Mouse (Mus musculus): ENCODE data around the gene Gabpb2.
"Not testable (repeated sequence)": the region's sequence is repeated elsewhere in the genome, so short reads cannot be mapped to it uniquely, and the experiment has no call there.

Gene Gabpb2

DNA sequence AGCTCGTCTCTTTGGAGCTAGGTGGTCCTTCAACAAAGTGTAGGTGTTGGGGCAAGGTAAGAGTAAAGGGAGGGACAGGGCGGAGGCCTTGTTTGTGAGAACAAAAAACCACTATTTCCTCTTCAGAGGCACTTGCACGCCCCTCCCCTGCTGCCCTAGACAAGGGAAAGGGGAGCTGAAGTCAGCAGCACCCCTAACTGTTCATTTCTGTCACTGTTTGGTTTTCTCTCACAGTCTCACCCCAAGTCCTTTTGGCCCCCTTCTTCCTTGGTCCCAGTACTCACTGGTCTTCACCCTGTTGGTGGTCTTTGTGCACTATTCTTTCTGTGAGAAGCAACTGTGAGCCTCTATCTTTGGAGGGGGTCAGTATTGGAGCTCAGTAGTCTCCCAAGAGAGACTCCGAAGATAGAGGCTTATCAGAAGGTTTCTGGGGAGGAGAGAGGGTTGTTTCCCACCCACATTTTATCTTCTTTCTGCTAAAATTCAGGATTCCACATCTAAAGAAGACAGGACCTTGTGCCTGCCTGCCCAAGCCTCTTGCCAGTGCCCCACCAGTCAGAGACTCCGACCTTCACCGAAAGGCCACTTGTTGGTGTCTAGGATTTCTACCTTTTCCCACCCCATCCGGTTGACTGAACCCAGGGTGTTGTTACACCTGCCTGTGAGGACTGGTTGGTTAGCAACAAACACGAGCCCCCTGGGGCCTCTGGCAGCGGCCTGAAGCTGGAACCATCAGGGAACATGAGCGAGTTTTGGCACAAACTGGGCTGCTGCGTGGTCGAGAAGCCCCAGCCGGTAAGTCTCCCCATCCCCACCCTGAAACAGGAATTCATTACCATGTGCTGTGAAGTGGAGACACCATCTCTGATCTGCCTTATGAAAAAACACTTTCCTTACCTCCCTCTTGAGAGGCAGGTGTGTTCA lies 13.8 kb upstream of the Gabpb2 start, which contains the start of gene Mllt11:
Gene Mllt11, minus strand, starts transcription at position 874 of the 924 bp plus-strand sequence.
- DNase-seq (ENCODE audit: low read depth in 1 of 2, low spot score in 2 of 2) = no peak

DNA sequence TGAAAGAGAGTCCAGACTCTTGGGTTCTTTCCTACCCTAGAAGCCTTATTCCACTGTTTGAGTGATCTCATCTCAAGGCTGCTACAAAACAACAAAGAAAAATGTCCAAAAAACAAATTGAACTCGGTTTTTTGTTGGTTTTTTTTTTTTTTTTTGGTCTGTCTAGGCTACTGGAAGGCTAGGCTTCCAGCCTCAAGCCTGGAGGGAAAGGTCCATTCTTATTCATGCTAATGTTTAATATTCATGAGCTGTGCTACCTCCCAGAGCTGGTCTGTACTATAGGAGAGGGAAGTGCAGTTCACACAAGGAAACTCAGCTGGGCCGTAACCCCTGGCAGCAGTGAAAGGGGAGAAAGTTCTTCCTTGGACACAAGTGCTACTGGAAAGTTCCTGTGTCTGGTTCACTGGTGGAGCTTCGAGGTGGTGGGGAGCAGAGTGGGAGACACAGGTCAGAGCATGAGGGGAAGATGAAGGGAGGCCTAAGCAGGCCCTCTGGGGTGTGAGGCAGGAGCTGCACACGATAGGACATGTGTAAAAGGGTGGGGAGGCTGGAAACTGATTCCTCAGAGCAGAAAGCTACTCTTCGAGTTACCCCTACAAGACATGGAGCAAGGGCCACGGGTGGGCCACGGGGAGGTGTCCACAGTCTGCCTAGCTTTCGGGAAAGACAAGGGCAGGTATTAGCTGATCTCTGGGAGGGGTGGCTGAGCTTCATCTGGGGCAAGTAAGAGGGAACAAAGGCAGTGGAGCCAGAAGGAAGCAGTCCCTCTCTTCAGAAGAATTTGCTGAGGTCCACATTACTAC lies 13.0 kb upstream of the Gabpb2 start:
- no peak for DNase-seq (ENCODE audit: low read depth in 1 of 2, low spot score in 2 of 2)

DNA sequence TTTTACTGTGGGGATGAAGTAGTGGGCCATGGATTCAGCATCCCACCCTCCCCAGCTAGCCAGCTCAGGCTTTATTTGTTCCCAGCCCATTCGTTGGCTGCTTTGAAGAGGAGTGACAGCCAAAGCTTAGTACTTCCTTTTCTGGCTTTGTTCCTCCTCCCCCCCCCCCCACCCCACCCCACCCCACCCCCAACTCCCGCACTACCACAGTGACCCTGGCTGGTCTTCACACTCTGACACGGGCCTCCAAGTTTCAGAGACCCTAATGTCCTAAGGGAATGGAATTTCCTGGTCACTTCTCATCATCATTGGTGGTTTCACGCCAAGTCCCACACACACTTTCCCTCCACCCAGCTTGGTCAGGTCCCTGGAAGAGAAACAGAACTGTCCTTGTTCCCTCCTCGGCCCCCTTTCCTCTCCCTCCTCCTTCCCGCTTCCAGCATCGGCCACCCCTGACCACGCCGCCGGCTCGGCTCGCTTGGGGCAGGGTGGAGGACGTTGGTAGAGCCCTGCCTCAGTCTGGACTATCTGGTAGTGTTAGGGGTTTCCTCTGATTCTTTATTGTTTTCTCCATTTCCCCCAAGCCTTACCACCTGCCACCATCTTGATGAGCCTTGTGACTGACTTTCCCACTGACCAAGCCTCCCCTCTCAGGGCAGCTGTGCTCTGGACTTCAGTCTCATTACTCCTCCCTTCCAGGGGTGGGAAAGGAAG lies 12.2 kb upstream of the Gabpb2 start:
- DNase-seq (ENCODE audit: low read depth in 1 of 2, low spot score in 2 of 2) = peak in 1 of 2 experiments; percentile 45

DNA sequence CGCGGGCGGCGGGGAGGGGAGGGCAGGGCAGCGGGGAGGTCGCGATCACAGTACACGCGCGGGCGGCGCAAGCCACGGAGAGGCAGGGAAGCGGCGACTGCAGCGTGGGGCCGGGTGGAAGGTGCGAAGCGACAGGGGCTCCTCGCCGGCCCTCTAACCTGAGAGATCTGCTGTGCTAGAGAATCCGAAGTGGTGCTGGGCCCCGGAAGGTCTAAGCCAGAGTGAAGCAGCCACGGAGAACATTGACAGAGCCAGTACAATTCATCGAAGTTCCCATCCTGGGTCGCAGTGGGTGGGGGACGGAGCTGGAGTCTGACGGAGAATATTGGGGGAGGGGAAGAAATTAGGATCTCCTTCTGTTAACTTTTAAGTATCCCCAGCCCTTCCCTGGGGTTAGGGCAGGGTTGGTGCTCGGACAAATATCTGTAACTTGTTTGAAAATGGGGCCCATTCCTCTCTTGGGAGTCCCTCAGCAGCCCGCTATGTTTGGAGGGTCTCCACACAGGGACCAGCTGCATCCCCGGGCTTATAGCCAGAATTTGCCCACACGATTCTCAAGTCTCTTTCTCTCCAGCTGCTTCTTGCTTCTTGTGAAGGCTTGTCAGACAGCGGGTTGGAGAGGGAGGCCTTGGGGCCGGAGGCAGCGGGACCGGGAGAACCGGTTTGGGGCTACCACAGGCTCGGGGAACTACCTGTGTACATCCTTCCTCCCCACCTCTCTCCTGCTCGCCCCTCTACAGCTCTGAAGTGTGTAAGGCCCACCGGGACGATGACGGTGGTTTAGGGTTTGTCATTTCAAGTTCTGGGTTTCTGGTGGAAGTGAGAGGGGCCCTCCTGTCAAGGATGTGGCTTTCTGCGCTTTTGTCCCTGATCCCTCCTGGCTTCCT lies 11.4 kb upstream of the Gabpb2 start:
- DNase-seq (ENCODE audit: low read depth in 1 of 2, low spot score in 2 of 2) = peak in 1 of 2 experiments; percentile 18

DNA sequence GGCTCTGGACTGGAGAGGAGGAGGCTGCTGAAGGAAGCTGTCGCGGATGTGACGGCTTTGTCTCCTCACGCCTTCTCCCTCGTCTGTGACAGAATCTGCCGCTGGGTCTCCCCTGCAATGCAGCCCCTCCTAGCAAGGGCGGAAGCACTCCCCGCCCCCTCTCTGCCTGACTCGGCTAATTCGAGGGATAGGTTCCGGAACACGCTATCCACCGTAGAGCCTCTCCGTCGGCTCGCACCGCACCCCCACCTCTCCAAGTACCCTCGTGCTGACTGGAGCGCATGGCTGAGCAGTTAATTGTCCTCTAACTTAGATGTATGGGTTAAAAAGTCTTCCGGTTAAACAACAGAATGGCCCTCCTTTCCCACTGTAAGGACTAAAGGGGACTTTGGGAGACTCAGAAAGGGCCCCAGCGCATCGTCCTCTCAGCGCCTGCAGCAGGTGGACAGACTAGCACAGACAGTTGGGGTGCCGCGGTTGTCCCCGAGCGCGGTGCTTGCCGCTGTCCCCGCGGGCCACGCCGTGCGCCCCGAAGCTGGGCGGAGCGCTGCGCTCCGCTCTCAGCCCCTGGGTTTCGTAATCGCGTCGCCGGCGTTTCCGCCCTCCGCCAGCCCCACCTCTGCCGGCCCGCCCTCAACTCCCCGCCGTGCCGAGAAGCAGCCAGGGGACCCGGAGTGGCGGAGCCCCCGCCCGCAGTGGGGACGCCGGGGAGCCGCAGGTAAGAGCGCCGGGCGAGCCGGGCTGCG lies 10.6 kb upstream of the Gabpb2 start, which contains the start of gene Cdc42se1:
Gene Cdc42se1, plus strand, starts transcription at position 585 of the 746 bp plus-strand sequence.
- peak in 1 of 2 experiments; percentile 67 for DNase-seq (ENCODE audit: low read depth in 1 of 2, low spot score in 2 of 2)

DNA sequence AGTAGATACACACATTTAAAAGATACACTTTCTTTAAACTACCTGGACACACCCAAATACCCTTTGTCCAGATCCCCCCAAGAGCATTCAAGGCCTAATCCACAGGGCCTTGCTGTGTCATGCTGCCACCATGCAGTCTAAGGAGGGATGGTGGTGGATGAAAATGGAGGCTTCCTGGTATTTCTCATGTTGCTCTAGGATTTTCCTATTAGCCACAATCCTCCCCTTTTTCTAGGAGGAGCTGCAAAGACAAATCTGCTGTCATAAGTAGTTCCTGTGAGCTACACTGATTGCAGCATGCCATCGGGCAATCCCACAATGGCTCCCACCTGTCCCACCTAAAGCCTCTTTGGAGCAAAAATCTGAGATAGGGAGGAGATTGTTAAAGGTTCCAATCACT lies 9.5 kb upstream of the Gabpb2 start:
- DNase-seq (ENCODE audit: low read depth in 1 of 2, low spot score in 2 of 2) = no peak

DNA sequence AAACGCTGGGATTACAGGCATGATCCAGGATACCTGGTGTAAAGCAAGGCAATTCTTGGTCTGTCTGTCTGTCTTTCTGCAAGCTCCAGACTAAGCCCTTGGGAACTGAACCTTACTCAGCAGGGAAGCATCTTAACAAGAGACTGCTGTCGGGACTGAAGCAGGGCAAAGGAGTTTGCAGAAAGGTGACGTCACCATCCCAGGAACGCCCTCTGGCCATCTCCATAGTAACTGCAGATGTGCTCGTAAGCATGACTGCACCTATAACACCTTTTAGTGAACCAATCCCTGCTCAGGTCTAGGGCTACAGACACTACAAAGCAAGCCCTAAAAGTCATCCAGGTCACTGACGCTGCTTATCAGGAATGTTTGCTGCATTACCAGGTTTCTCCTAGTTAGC lies 6.6 kb upstream of the Gabpb2 start:
- no peak for DNase-seq (ENCODE audit: low read depth in 1 of 2, low spot score in 2 of 2)

DNA sequence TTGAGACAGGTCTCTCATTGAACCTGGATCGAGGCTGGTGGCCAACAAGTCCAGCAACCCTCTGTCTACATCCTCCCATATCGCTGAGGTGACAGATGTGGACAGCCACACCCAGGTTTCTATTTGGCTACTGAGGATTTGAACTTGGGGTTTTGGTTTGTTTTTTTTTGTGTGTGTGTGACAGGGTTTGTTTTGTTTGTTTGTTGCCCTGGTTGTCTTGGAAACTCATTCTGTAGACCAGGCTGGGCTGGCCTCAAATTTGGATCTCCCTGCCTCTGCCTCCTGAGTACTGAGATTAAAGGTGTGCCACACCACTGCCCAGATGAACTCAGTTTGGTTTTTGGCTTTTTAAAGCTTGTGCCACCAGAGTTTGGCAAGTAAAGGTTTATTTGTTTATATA lies 5.3 kb upstream of the Gabpb2 start:
- DNase-seq (ENCODE audit: low read depth in 1 of 2, low spot score in 2 of 2) = no peak

DNA sequence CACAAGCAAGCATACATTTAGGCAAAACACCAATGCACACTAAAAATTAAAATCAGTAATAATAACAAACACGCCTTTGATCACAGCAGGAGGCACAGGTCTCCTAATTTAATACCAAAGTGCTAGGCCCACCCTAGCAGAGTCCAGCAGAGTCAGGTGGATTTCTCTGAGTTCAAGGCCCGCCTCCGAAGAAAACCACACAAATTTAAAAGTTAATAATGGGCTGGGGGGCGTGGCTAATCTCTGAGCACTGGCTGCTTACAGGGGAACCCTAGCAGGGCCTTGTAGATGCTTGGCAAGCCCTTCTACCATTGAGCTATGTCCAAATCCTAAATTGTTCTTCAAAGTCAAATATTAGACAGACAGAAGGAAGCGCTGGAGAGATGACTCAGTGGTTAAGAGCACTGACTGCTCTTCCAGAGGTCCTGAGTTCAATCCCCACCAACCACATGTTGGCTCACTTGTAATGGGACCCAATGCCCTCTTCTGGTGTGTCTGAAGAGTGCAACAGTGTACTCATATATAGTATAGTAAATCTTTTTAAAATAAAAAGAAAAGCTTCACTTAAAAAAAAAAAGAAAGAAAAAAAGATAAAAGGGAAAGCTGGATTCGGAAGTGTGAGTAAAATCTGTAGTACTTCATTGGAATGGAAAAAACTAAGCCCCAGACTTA lies 886 bp upstream of the Gabpb2 start:
- DNase-seq (ENCODE audit: low read depth in 1 of 2, low spot score in 2 of 2) = no peak

DNA sequence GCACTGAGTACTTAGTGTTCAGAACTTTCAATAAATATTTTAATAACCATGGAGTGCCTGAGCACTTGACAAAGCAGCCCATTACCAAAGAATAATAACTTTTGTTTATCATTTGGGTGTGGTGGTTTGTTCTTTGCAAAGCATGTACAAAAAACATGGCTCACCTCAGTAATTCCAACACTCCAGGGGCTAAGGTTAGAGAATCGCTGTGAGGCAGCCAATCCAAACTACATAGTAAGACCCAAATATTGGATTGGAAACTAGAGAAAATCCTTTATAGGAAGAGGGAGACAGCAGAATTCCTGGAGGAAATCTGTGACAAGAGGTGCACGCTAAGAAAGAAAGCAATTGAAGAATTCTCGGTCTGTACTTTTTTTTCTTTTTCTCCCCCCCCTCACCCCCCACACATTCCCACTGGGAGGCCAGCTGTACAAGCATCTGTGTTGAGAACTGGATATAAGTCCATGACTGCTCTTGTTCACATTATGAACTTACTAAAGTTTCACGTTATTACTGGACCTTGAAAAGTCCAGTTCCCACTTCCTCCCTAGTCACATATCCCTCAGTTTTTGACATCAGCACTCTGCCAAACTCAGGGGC lies 961 bp downstream of the Gabpb2 start:
- DNase-seq (ENCODE audit: low read depth in 1 of 2, low spot score in 2 of 2) = no peak

DNA sequence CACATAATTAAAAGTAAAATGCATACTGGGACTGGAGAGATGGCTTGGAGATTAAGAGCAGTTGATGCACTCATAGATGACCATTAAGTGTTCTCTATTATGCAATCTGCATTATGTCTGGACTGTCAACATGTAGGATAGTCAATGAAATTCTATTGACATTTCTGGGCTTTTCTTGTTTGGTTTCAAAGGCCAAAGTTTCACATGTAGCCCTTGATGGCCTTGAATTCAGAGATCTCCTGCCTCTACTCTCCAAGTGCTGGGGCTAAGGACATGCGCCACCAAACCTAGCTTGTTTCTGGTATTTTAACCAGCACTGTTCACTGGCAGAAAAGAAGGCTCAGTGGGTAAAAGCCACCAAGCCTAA lies 4.1 kb downstream of the Gabpb2 start:
- DNase-seq (ENCODE audit: low read depth in 1 of 2, low spot score in 2 of 2) = no peak

DNA sequence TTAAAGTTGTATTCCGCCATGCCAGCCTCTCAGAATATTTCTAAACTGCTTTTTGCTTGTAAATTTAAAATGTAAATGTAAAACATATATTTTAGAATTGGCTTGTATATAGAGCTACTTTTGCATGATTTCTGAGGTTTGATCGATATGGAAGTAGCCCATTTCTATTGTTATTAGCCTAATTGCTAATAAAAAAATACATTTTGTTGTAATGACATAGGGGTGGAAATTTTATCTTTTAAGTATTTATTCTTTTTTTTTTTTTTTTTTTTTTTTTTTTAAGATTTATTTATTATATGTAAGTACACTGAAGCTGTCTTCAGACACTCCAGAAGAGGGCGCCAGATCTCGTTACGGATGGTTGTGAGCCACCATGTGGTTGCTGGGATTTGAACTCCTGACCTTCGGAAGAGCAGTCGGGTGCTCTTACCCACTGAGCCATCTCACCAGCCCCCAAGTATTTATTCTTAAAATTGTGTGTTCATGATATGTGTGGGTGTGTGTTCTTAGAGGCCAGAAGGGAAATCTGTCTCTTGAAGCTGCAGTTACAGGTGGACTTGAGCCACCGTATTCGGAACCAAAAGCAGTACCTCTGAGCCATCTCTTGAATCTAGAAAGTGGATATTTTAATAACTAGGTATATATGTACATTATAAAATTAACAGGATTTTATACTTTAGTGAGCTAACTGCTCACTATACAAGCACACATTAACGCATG lies 4.7 kb downstream of the Gabpb2 start:
- not testable (repeated sequence) for DNase-seq (ENCODE audit: low read depth in 1 of 2, low spot score in 2 of 2)

DNA sequence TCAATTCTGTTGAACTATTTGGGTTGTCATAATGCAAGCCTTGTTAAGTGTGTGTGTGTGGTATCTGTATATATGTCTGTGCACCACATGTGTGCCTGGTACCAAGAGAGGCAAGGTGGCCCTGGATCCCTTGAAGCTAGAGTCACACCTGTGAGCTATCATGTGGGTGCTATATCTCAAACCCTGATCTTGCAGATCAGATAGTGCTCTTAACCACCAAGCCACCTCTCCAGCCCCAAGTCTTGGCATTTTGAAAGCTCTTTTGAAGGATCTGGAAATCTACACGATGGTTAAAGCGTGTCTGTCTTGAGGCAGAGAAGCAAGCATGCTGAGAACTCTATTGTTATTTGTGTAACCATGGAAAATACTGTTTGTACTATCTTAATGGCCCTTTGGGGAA lies 7.1 kb downstream of the Gabpb2 start:
- no peak for DNase-seq (ENCODE audit: low read depth in 1 of 2, low spot score in 2 of 2)

DNA sequence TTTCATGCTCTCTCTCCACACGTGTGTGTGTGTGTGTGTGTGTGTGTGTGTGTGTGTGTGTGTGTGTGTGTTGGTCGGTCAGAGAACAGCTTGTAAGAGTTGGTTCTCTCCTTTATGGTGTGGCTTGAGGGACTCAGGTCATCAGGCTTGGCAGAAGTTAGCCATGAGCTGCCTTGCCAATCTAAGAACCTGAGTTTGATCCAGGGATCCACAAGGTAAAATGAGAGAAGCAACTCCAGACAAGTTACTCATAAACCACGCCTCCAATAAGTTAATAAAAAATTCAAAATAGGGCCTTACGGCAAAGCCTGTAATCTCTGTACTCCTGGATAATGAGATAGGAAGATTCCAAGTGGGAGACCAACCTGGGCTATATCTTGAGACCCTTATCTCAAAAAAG lies 9.4 kb downstream of the Gabpb2 start:
- DNase-seq (ENCODE audit: low read depth in 1 of 2, low spot score in 2 of 2) = no peak

DNA sequence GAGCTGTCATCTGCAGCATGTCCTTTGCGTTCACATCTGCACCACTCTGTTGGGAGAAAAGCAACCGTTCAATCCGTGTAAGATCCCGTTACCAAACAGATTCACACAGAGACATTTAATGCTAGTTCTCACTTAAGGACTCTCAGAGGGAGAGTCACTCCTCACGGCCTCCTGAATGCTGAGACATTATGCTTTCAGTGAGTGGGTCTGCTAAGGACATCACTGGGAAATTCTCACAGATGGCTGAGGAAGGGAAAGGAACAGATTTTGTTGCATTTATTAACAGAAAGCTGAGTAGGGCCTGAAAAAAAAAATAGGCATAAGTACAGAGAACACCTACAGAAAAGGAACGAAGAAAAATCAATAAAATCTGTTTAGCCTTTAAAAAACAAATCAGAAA lies 13.8 kb downstream of the Gabpb2 start:
- no peak for DNase-seq (ENCODE audit: low read depth in 1 of 2, low spot score in 2 of 2)

DNA sequence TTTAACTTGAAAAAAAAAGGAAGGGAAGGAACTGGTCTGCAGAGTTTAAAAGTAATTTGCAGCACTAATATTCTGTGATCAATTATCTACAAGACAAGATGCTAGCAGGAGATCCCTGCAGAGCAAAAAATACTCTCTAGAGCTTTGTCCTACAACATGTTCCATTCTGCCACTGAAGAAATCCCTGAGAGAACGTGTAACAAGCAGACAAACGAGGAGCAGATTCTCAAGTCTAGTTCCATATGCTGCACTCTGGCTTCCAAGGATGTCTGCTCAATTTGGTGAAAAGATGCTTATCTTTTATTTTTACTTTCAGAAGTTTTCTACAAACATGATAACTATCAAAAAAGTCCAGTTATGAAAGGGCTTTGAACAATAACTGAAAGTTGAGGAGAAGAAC lies 17.2 kb downstream of the Gabpb2 start:
- no peak for DNase-seq (ENCODE audit: low read depth in 1 of 2, low spot score in 2 of 2)

DNA sequence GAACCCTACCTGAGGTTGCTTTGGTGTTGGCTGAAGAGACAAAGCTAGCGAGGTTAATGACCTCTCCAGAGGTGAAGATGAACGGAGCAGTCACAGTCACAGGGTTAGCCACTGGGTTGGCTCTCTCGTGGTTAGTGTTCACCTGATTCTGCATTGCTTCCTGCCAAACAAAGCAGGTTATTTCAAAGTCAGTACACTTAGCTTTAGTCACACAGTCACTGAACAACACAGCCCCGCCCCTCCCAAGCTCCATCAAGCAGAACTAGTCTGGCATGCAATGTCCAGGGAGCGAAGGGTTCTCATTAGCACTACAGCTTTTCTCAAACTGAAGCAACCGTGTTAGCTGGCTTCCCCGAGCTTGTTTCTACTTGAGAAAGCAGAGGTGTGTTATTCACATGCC lies 17.6 kb downstream of the Gabpb2 start:
- DNase-seq (ENCODE audit: low read depth in 1 of 2, low spot score in 2 of 2) = no peak

DNA sequence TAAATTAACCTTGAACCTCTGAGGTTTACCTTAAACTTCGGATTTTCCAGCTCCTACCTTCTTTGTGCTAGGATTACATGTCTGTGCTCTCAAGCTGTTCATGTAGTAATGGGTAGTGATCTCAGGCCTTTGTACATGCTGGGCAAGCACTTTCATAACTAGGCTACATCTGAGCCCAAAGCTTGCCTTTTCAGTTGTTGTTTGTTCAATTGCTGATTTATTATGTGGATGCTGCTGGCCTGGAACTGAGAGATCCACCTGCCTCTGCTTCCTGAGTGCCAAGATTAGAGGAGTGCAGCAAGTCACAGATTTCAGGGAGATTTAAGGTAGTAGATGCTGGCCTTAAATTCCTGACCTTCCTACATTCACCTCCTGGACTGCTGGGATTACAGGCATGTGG lies 18.6 kb downstream of the Gabpb2 start:
- no peak for DNase-seq (ENCODE audit: low read depth in 1 of 2, low spot score in 2 of 2)

All from monocyte, adult 2 months (primary cell).